Mouse (Mus musculus): ENCODE data around the gene Rasgef1b. TPM values are rescaled to one million over a fixed set of nuclear protein-coding genes. Genes with fewer than 3 reads are reported as not detected.

Rasgef1b gene
- polyA plus RNA-seq, 1 experiment from 2014 or later, result 75.6 TPM

GRCm38 (mm10) chr5:99606164-99606858 is 122.6 kb downstream of the Rasgef1b start:
- Histone ChIP-seq H3K4me1 (ENCODE audit: control insufficient read depth, insufficient read depth, low read length) (peaks cover 13% of the 10 kb centered on the region; the same call in 1 of the 2 replicates), H3K36me3 (ENCODE audit: control insufficient read depth, insufficient read depth, low read length) (no peaks in the 10 kb centered on the region), H3K9me3 (ENCODE audit: control insufficient read depth, low read length) (no peaks in the 10 kb centered on the region), H3K4me2 (ENCODE audit: low read length) (no peak overlapping the region), H3K9ac (replicated peaks; ENCODE audit: low read length) (no peak overlapping the region), H3K27ac (replicated peaks; ENCODE audit: low read depth, low read length) (no peak overlapping the region), H3K4me3 (replicated peaks; ENCODE audit: low read depth, low read length) (no peak overlapping the region), H3K27me3 (ENCODE audit: control insufficient read depth, insufficient read depth, low read length) (0 out of 2 replicates have a peak, but pooled peaks cover 5% of the 10 kb centered on the region)
- ATAC-seq (ENCODE audit: low FRiP score, low TSS enrichment), result no peak
- WGBS, result 73% methylated on average over 15 of the region's 15 CpGs
- DNase-seq, result no peak

- no peak for ATAC-seq (ENCODE audit: low FRiP score, low TSS enrichment)
- no peak overlapping the region for H3K4me2 ChIP-seq (ENCODE audit: low read length)
These were observed 126.4 kb downstream of the Rasgef1b start for GRCm38 (mm10) chr5:99602244-99603023.

GRCm38 (mm10) chr5:99599376-99599775 is 129.5 kb downstream of the Rasgef1b start:
- WGBS, result 49% methylated on average over 11 of the region's 11 CpGs
- Histone ChIP-seq H3K4me2 (ENCODE audit: low read length) (no peak overlapping the region), H3K27me3 (ENCODE audit: control insufficient read depth, insufficient read depth, low read length) (no peaks in the 10 kb centered on the region), H3K36me3 (ENCODE audit: control insufficient read depth, insufficient read depth, low read length) (no peaks in the 10 kb centered on the region), H3K9me3 (ENCODE audit: control insufficient read depth, low read length) (no peaks in the 10 kb centered on the region), H3K27ac (replicated peaks; ENCODE audit: low read depth, low read length) (peak overlapping the region; percentile 67), H3K4me1 (ENCODE audit: control insufficient read depth, insufficient read depth, low read length) (peaks cover 22% of the 10 kb centered on the region), H3K9ac (replicated peaks; ENCODE audit: low read length) (no peak overlapping the region), H3K4me3 (replicated peaks; ENCODE audit: low read depth, low read length) (no peak overlapping the region)
- DNase-seq, result peak; percentile 58
- ATAC-seq (ENCODE audit: low FRiP score, low TSS enrichment), result no peak

More at GRCm38 (mm10) chr5:99602244-99603023, 126.4 kb downstream of the Rasgef1b start:
- Histone ChIP-seq H3K27me3 (ENCODE audit: control insufficient read depth, insufficient read depth, low read length) (no peaks in the 10 kb centered on the region), H3K4me3 (replicated peaks; ENCODE audit: low read depth, low read length) (no peak overlapping the region), H3K36me3 (ENCODE audit: control insufficient read depth, insufficient read depth, low read length) (no peaks in the 10 kb centered on the region), H3K4me1 (ENCODE audit: control insufficient read depth, insufficient read depth, low read length) (peaks cover 26% of the 10 kb centered on the region), H3K9me3 (ENCODE audit: control insufficient read depth, low read length) (no peaks in the 10 kb centered on the region), H3K27ac (replicated peaks; ENCODE audit: low read depth, low read length) (no peak overlapping the region), H3K9ac (replicated peaks; ENCODE audit: low read length) (no peak overlapping the region)
- WGBS, result 78% methylated on average over 10 of the region's 10 CpGs
- DNase-seq, result no peak

DNA sequence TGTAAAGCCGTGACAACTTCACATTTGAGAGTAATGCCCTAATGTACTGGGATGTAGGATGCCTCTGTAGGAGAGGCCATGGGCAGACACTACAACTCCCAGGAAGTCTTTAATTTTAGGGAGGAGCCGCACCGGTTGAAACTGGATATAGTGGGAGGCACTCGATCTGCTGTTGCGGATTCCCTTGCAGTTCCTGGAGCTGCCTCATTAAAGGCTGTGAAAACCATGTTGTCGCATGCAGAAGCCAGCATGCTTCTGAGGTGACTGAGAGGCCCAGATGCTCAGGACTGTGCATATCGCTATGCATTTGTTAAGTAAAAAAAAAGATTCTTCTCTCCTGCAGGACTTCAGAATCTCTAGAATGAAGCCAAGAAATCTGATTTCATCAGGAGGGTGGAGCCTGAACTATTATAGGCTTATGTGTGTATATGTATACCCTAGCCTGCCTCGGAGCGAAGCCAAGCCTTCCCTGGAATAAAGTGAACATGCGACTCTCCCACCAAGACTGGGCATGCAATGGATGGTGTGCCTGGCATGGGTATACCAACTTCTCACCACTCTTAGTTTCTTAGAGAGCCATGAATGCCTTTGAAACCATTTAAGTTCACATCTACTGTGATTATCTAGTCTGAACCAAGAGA is 130.3 kb downstream of the Rasgef1b start:
- ATAC-seq (ENCODE audit: low FRiP score, low TSS enrichment) (no peak), DNase-seq (peak; percentile 53)
- Histone ChIP-seq H3K4me3 (replicated peaks; ENCODE audit: low read depth, low read length) (no peak overlapping the region), H3K4me2 (ENCODE audit: low read length) (no peak overlapping the region), H3K27ac (replicated peaks; ENCODE audit: low read depth, low read length) (peak overlapping the region; percentile 49), H3K9ac (replicated peaks; ENCODE audit: low read length) (no peak overlapping the region), H3K27me3 (ENCODE audit: control insufficient read depth, insufficient read depth, low read length) (no peaks in the 10 kb centered on the region), H3K4me1 (ENCODE audit: control insufficient read depth, insufficient read depth, low read length) (peaks cover 22% of the 10 kb centered on the region), H3K36me3 (ENCODE audit: control insufficient read depth, insufficient read depth, low read length) (no peaks in the 10 kb centered on the region), H3K9me3 (ENCODE audit: control insufficient read depth, low read length) (no peaks in the 10 kb centered on the region)
- WGBS, result 66% methylated on average over 10 of the region's 10 CpGs

DNA sequence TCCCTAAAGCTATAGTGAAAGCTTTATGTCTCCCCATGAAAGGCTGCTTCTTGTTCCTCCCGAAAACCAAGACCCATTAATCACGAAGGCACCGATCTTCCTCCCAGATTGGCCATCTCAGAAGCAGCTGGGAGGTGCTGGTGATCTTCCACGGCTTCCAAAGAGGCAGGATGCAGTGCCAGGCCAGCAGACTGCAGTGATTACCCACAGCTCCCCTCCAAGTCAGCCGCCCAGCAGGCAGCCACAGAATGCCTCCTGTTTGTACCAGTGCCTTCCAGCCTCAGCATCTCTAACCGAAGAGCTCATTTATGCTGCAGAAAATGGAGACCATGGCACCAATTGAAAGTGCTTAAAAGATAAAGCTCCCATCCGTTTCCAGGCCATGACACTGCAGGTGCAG is 131.2 kb downstream of the Rasgef1b start:
- H3K36me3 ChIP-seq (ENCODE audit: control insufficient read depth, insufficient read depth, low read length), result no peaks in the 10 kb centered on the region
- ATAC-seq (ENCODE audit: low FRiP score, low TSS enrichment) (no peak), DNase-seq (peak; percentile 41)
- H3K27ac ChIP-seq (replicated peaks; ENCODE audit: low read depth, low read length), result peak overlapping the region; percentile 49; the same call in 1 of the 2 replicates
- peaks cover 22% of the 10 kb centered on the region for H3K4me1 ChIP-seq (ENCODE audit: control insufficient read depth, insufficient read depth, low read length)
- WGBS, result 50% methylated on average over 7 of the region's 7 CpGs
- H3K4me2 ChIP-seq (ENCODE audit: low read length), result no peak overlapping the region
- no peak overlapping the region for H3K9ac ChIP-seq (replicated peaks; ENCODE audit: low read length)
- no peaks in the 10 kb centered on the region for H3K9me3 ChIP-seq (ENCODE audit: control insufficient read depth, low read length)
- no peaks in the 10 kb centered on the region for H3K27me3 ChIP-seq (ENCODE audit: control insufficient read depth, insufficient read depth, low read length)
- H3K4me3 ChIP-seq (replicated peaks; ENCODE audit: low read depth, low read length), result no peak overlapping the region

GRCm38 (mm10) chr5:99591348-99591747 is 137.5 kb downstream of the Rasgef1b start:
- DNase-seq (no peak), ATAC-seq (ENCODE audit: low FRiP score, low TSS enrichment) (no peak)
- Histone ChIP-seq H3K9me3 (ENCODE audit: control insufficient read depth, low read length) (no peaks in the 10 kb centered on the region), H3K36me3 (ENCODE audit: control insufficient read depth, insufficient read depth, low read length) (no peaks in the 10 kb centered on the region), H3K27me3 (ENCODE audit: control insufficient read depth, insufficient read depth, low read length) (no peaks in the 10 kb centered on the region), H3K27ac (replicated peaks; ENCODE audit: low read depth, low read length) (no peak overlapping the region), H3K9ac (replicated peaks; ENCODE audit: low read length) (no peak overlapping the region), H3K4me2 (ENCODE audit: low read length) (no peak overlapping the region), H3K4me1 (ENCODE audit: control insufficient read depth, insufficient read depth, low read length) (0 out of 2 replicates have a peak, but pooled peaks cover 10% of the 10 kb centered on the region), H3K4me3 (replicated peaks; ENCODE audit: low read depth, low read length) (no peak overlapping the region)
- WGBS, result 70% methylated on average over 6 of the region's 6 CpGs

DNA sequence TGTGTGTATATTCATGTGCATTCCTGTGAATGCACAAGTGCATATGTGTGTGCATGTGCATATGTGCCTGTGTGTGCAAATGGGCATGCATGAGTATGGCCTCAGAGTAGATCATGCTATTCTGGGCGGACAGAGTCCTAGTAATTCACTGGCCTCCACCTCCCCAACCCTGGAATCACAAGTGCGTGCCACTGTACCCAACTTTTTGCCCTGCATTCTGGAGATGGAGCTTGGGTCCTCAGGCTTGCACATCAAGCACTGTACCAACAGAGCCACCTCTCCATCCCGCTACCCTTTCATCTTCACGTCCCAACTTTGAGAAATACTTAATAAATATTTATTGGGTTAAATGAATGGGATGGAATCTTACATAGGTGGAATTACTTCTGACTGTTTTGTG is 138.3 kb downstream of the Rasgef1b start:
- no peak overlapping the region for H3K4me3 ChIP-seq (replicated peaks; ENCODE audit: low read depth, low read length)
- no peaks in the 10 kb centered on the region for H3K9me3 ChIP-seq (ENCODE audit: control insufficient read depth, low read length)
- no peak overlapping the region for H3K27ac ChIP-seq (replicated peaks; ENCODE audit: low read depth, low read length)
- H3K9ac ChIP-seq (replicated peaks; ENCODE audit: low read length), result no peak overlapping the region
- ATAC-seq (ENCODE audit: low FRiP score, low TSS enrichment) (no peak), DNase-seq (no peak)
- H3K4me2 ChIP-seq (ENCODE audit: low read length), result no peak overlapping the region
- H3K4me1 ChIP-seq (ENCODE audit: control insufficient read depth, insufficient read depth, low read length), result 0 out of 2 replicates have a peak, but pooled peaks cover 10% of the 10 kb centered on the region
- H3K27me3 ChIP-seq (ENCODE audit: control insufficient read depth, insufficient read depth, low read length), result no peaks in the 10 kb centered on the region
- no peaks in the 10 kb centered on the region for H3K36me3 ChIP-seq (ENCODE audit: control insufficient read depth, insufficient read depth, low read length)
- WGBS, result 71% methylated on average over 4 of the region's 4 CpGs

DNA sequence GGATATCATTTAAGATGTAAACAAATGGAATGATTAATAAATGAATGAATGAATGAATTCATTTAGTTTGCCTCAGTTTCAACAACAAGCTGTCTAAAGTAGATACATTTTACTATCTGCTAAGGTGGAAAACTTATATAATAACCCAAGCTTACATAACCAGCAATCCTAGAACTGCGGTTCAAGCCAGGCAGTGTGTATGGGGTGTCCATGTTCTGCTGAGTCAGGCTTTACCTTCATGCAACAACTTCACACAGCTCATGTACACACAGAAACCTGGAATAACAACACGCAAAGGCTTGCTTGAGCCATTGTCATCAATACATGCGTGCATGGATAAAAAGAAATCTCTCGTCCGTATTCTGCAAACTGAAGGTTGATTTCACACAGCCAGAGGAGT is 140.9 kb downstream of the Rasgef1b start:
- no peak for DNase-seq
- Histone ChIP-seq H3K9ac (replicated peaks; ENCODE audit: low read length) (no peak overlapping the region), H3K4me1 (ENCODE audit: control insufficient read depth, insufficient read depth, low read length) (0 out of 2 replicates have a peak, but pooled peaks cover 10% of the 10 kb centered on the region), H3K4me3 (replicated peaks; ENCODE audit: low read depth, low read length) (no peak overlapping the region), H3K4me2 (ENCODE audit: low read length) (no peak overlapping the region), H3K36me3 (ENCODE audit: control insufficient read depth, insufficient read depth, low read length) (no peaks in the 10 kb centered on the region), H3K27me3 (ENCODE audit: control insufficient read depth, insufficient read depth, low read length) (no peaks in the 10 kb centered on the region), H3K27ac (replicated peaks; ENCODE audit: low read depth, low read length) (no peak overlapping the region), H3K9me3 (ENCODE audit: control insufficient read depth, low read length) (no peaks in the 10 kb centered on the region)
- WGBS, result 63% methylated on average over 5 of the region's 5 CpGs
- ATAC-seq (ENCODE audit: low FRiP score, low TSS enrichment), result no peak

All from midbrain, embryonic 14.5 days (tissue).